Mouse (Mus musculus) hindbrain, embryonic 12.5 days (tissue): ENCODE measurements around the gene Btbd10. TPM values are rescaled to one million over a fixed set of nuclear protein-coding genes. Genes with fewer than 3 reads are reported as not detected.

Experiments
- polyA plus RNA-seq: library from polyadenylated mRNA; unstranded; fragments of >200 nt; fragmentation: Nextera tagmentation; extraction: Ambion mirVana; gene quantifications from 2 replicates; pipeline ENCODE4 v1.2.1, GENCODE M21; 2016

Btbd10 gene
- polyA plus RNA-seq, 1 experiment from 2014 or later: 42.8 TPM

Other genes with a start within 250 kb of the Btbd10 start
- 9.1 and 9.5 TPM in 2 replicates for gene Arntl, start 161.9 kb downstream of the Btbd10 start, polyA plus RNA-seq
- gene Pth, start 19.2 kb upstream of the Btbd10 start, polyA plus RNA-seq: not detected in 2 replicates
- 93.4 and 97.3 TPM in 2 replicates for gene Far1, start 144.4 kb upstream of the Btbd10 start, polyA plus RNA-seq